Mouse (Mus musculus): ENCODE results near the gene Pdyn.

Pdyn gene

GRCm38 (mm10) chr2:129654233-129654950 is 45.3 kb downstream of the Pdyn start:
- DNase-seq (ENCODE audit: low read depth, low spot score): no peak

- no peak for DNase-seq (ENCODE audit: low read depth, low spot score)
These were observed 46.0 kb downstream of the Pdyn start for GRCm38 (mm10) chr2:129653632-129654031.

DNA sequence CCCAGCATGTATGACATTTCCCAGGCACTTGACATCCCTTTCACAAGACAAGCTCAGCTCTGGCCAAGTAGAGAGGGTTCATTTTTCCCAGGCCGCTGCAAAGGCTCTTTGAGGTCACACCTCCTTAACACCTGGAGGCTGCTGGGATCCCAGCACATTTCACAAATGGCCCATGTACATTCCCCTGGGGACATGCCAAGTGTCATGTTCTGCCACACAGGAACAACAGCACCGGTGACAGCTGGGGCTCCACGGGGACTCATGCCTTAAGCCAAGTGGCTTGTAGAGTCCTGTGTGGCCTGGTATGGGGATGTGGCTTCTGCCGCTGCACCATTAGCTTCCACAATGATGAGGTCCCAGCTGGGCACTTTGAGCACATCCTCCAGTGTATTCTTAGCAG is 47.0 kb downstream of the Pdyn start:
- peak; percentile 3 for DNase-seq (ENCODE audit: low read depth, low spot score)
